Mouse (Mus musculus): Measurements from ENCODE around the gene Srr.

- TF ChIP-seq CTCF (IDR thresholded peaks at IDR 0.05; ENCODE audit: control insufficient read depth, insufficient read depth, low read length): no peak
- no peak for TF ChIP-seq POLR2A (IDR thresholded peaks at IDR 0.05; ENCODE audit: borderline replicate concordance, control insufficient read depth, low read depth, low read length)
Measured at GRCm38 (mm10) chr11:74959501-74959900, 33.8 kb upstream of the Srr start.

All from bone marrow, adult 2 months (tissue).